Mouse (Mus musculus) gastrocnemius, postnatal 25 days (tissue): ENCODE data around the gene Gli3. TPM values are rescaled to one million over a fixed set of nuclear protein-coding genes. Genes with fewer than 3 reads are reported as not detected.

Source experiments
- DNase-seq: peaks from one replicate; pipeline ENCODE4 v3.0.0; 2022
- total RNA-seq, 2 experiments: library from RNA; stranded (reverse); gene quantifications; 1 replicate in 1 of 2; 2 replicates in 1 of 2; pipeline ENCODE4 v1.2.3; 2021

The Gli3 gene
- total RNA-seq, 2 experiments from 2014 or later: 1.6 TPM

DNA sequence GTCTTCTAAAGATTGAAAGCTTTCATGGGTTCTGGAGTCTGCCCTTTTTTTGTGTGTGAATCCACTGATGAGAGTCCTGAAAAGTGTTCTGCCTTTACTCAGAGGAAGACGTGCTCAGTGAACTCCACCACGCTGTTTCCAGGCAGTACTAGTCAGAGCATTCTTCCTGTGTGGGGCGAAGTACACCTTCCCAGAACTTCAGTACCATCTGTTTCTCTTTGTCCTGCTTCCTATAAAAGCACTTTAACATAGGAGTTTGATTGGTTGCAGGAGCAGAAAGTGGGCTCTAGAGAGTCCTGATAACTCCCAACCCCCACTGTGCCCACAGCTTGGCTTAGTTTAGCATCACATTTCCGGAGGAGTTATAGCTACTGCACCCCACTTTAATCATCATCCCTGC is 32.8 kb downstream of the Gli3 start:
- DNase-seq: no peak

DNA sequence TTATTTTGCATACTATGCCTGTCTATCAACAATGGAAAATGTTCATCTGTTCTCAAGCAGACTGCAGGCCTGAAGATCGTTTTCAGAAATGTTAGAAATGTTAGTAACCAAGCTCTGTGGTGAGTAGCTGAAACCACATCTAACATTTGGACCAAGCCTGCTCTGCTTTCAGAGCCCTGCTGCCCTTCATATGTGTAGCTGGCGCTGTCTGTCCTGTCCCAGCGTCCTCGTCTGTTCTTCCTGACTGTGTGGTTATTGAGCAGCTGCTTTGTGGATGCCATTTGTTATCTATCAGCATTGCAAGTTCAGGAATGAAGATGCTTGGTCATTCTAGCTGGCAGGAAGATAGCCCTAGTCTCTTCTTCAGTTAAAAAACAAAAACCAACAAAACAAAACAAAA is 35.3 kb downstream of the Gli3 start:
- DNase-seq: no peak

- DNase-seq: no peak
Observed at GRCm38 (mm10) chr13:15510925-15511324, 47.9 kb downstream of the Gli3 start.

DNA sequence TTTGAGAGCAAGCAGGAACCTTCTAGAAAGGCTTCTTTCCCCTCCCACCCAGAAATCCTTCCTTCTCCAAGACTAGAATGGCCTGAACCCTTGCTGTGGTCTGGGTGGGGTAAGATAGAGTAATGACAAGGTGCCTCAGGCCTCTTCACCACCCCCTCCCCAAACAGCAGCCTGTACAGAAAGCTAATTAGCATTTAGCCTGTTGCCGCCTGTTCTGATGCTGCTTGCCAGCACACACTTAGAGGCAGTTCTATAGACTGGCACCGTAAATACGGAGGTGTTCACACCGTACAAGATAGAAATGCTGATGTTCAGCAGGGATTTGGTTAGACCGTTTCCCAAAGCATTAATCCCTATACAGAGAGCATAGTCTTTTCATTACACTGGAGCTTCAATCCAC is 50.1 kb downstream of the Gli3 start:
- DNase-seq: no peak

- DNase-seq: no peak
Observed at GRCm38 (mm10) chr13:15514082-15514481, 51.0 kb downstream of the Gli3 start.

GRCm38 (mm10) chr13:15517048-15517760 is 54.2 kb downstream of the Gli3 start:
- no peak for DNase-seq

DNA sequence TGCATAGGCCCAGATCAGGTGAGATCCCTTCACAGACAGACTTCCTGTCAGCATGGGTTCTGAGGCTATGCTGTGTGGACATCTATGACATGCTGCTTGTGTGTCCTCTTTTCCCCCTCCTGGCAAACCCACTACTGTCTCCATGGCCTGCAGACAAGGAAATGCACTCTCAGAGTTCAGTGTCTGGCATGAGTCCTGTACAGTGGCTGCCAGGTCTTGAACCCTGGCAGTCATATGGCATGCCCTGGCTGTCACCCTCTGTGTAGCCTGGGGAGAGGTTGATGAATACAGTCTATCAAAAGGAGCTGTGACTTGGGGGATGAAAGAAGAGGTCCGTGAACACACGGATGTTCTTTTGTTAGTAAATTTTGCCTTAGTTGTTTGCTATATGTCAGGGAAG is 57.3 kb downstream of the Gli3 start:
- DNase-seq: no peak

DNA sequence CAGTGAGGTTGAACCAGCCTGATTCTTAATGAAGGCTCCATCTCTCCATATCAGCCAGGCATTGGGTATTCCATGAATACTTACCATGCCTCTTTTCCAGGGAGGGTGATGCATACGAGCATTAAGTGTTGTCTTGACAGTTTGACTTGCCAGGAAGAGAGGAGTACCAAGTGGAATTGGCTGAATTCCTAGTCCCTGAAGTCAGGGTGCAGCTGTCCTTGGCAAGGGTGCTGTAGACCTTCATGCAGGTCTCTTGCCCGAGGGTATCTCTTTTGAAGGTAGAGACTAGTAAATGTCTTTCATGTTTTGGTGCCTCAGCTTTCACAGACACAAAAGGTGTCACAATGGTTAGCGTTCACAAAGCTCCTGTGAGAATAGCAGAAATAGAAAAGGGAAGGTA is 59.1 kb downstream of the Gli3 start:
- DNase-seq: no peak

GRCm38 (mm10) chr13:15524208-15524607 is 61.2 kb downstream of the Gli3 start:
- no peak for DNase-seq

- DNase-seq: no peak
Observed at GRCm38 (mm10) chr13:15526691-15527090, 63.7 kb downstream of the Gli3 start.

- no peak for DNase-seq
Observed at GRCm38 (mm10) chr13:15531568-15531967, 68.5 kb downstream of the Gli3 start.

- DNase-seq: no peak
Observed at GRCm38 (mm10) chr13:15537206-15537605, 74.2 kb downstream of the Gli3 start.

DNA sequence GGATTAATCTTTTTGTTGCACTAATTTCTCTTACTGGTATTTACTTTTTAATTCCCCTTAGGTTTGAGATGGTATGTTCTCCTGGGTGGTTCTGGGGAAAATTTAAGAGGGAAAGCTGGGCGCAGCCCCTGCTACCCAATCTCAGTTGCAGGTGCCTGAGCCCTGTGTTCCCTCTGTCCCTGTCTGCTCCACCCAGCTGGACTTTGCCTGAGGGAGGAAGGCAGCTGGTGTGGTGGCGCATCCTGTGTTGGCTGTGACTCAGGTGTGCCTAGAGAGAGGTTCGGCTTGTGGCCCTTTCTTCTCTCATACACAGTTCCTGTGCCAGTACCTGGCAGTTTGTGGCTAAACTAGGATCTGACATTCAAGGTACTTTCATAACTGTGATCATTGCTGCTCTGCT is 74.6 kb downstream of the Gli3 start:
- DNase-seq: no peak

GRCm38 (mm10) chr13:15538389-15538788 is 75.4 kb downstream of the Gli3 start:
- no peak for DNase-seq

- no peak for DNase-seq
Observed at GRCm38 (mm10) chr13:15542053-15542452, 79.0 kb downstream of the Gli3 start.

GRCm38 (mm10) chr13:15543169-15543887 is 80.3 kb downstream of the Gli3 start:
- DNase-seq: no peak

GRCm38 (mm10) chr13:15543888-15544640 is 81.0 kb downstream of the Gli3 start:
- no peak for DNase-seq

GRCm38 (mm10) chr13:15545346-15545896 is 82.4 kb downstream of the Gli3 start:
- DNase-seq: no peak

DNA sequence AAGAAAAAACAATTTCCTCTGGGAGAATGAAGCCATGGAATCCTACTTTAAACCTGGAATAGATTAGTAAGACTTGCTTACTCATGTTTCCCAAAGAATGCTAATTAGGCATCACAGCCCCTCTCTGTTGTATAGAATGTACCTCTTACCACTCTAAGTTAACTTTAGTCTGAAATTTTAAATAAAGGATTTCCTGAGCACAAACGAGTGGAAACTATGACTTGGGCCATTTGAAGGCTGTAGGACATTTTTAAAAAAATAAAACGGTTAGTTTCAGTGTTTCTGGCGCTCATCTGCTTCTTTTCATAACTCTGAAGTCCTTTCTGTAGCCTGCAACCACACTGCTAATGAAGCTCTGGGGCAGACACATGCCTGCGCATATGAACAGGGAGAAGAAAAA is 83.2 kb downstream of the Gli3 start:
- no peak for DNase-seq

- no peak for DNase-seq
Observed at GRCm38 (mm10) chr13:15549466-15549865, 86.4 kb downstream of the Gli3 start.

DNA sequence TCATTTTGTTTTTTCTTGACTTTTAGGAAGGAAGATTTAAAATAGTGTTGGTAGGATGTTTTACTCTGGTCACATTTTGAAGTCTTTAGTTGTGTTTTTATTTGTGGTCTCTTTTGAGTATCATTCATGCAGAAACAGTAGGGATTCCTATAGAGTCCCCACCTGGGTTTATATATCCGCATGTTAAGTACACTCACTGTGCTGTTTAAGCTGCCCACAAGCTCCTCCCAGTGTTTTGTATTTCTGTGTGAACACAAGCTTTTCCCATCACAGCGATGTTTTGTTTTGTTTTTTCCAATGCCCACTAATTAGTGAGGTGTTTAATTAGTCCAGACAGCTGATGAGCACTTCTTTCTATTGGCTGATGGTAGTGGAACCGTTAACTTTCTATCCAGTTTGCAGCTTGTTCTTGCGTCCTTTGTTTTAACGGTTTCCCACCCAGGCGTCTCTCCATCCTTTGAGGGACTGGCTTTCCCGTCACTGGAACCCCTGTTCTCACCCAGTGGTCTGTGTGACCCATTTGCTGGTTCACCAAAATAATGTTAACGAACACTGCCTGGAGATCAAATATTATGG is 87.1 kb downstream of the Gli3 start:
- no peak for DNase-seq

GRCm38 (mm10) chr13:15550731-15551130 is 87.7 kb downstream of the Gli3 start:
- DNase-seq: no peak

- DNase-seq: no peak
Observed at GRCm38 (mm10) chr13:15552009-15552408, 89.0 kb downstream of the Gli3 start.
